Mouse (Mus musculus): Measurements from ENCODE around the gene Rest.

Gene Rest

DNA sequence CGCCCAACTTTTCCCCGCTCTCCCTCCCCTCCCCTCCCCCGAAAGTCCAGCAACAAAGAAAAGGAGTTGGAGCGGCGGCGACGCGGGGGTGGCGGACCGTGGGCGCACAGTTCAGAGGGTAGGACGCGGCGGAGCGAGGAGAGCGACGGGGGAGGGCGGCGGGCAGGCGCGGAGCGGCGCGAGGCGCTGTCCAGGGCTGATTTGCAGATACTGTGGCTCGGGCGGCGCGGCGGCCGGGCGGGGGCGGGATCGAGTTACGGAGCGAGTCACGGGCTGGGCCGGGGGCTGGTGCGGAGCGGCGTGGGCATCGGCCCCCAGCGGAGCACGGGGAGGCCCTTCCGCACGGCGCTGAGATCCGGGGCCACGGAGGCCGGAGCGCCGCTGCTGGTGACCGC is 377 bp downstream of the Rest start:
- no peak for DNase-seq (ENCODE audit: low read depth)

DNA sequence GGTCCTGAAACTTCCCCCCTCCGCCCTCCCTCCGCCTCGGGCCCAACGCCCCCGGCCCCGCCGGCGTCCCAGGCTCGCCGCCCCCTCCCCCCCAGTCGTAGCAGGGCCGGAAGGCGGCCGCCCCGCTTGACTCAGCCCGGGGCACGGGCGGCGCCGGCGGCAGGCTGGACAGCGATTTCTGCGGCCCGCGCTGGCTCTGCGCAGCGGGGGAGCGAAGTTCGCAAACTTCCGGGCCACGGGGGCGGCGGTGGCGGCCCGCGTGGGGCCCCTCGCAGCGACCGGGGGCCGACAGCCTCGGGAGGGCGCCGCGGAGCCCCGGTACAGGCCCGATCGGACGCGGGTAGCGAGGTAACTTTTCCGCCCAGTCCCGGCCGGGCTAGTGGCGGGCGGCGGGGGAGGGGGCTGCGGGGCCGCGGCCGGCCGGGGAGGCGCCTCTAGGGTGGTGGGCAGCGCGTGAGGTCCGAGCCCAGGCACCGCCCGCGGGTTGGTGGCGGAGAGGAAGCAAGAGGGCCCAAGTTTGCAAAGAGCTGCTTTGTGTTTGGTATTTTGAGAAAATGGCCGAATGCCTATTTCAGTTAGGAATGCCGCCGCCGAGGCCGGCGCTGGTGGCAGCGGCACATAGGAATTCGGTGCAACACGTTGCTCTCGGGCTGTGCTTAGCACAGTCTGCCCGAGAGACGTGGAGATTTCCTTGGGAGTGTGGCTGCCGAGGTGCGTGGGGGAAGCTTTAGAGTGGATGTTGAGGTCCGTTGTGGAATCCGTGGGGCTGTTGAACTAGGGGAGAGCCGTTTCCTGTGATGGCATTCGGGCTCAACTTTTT is 985 bp downstream of the Rest start:
- DNase-seq (ENCODE audit: low read depth), result no peak

DNA sequence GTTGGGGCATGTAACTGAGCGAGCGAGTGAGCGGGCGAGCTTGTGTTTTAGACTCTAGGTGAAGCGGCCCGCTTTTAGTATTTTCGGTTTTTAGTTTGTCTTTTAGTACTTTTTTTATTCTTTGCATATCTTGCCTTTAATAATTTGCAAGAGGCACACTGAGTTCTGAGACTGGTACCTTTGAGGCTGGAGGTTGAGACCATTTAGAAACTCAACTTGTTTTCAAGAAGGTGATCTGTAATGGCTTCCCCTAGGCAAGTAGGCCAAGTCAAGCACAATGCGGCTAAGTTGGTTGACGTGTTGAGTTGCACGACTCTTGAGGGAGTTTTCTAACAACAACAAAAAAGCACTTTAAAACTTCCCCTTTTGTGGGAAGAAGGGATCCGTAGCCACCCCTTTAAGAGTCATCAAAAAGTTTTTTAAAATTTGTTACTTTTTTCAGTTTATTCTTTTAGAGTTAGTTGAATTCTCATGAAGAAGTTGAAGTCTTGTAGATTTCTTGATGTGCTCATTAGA is 1.7 kb downstream of the Rest start:
- DNase-seq (ENCODE audit: low read depth), result no peak

DNA sequence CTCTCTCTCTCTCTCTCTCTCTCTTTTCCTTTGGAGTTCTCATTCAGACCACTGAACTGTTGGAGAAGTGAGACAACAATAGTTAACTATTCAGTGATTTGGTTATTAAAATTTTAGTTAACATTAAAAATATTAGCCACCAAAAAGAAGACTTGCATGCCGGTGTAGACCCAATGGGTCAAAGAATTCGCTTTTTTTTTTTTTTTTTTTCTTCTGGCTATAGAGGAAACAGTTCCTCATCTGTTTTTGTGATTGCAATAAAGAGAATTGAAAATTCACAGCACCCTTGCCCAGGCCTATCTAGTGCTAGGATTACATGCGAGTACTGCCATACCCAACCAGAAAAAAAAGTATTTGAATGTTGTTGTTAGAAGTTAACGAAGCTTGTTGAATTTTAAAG is 2.1 kb downstream of the Rest start:
- no peak for DNase-seq (ENCODE audit: low read depth)

DNA sequence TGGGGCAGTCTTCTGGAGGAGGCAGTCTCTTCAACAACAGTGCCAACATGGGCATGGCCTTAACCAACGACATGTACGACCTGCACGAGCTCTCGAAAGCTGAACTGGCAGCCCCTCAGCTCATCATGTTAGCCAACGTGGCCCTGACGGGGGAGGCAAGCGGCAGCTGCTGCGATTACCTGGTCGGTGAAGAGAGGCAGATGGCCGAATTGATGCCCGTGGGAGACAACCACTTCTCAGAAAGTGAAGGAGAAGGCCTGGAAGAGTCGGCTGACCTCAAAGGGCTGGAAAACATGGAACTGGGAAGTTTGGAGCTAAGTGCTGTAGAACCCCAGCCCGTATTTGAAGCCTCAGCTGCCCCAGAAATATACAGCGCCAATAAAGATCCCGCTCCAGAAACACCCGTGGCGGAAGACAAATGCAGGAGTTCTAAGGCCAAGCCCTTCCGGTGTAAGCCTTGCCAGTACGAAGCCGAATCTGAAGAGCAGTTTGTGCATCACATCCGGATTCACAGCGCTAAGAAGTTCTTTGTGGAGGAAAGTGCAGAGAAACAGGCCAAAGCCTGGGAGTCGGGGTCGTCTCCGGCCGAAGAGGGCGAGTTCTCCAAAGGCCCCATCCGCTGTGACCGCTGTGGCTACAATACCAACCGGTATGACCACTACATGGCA is 2.8 kb downstream of the Rest start:
- DNase-seq (ENCODE audit: low read depth), result no peak

DNA sequence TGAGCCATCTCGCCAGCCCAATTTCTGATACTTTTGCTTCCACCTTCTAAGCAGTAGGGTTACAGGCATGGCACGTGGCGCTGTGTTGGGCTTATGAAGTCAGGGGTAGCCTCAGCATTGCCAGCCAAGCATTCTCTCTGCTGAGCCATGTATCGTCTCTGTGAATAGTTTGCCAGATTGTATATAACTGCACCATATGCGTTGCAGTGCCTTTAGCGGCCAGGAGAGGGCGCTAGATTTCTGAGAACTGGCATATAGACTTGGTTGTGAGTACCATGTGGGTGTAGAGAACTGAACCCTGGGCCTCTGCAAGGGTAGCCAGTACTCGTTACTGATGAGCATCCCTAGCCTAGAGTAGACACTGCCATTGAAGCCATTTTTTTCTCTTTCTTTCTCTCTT is 4.1 kb downstream of the Rest start:
- no peak for DNase-seq (ENCODE audit: low read depth)

DNA sequence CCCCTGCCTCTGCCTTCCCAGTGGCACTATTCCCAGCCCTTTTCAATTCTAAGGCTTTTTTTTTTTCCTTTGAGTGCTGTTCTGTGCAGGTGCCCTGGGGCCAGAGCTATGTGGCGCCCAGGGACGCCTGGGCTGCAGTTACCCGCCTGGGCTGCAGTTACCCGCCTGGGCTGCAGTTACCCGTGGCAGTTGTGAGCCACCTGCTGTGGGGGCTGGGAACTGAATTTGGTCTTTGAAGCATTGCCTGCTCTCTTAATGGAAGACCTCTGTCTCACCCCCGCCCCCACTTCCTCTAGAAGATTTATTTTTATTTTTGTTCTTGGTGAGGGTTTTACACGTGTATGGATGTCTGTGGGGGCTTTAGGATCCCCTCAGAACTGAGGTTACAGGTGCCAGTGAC is 7.9 kb downstream of the Rest start:
- no peak for DNase-seq (ENCODE audit: low read depth)

DNA sequence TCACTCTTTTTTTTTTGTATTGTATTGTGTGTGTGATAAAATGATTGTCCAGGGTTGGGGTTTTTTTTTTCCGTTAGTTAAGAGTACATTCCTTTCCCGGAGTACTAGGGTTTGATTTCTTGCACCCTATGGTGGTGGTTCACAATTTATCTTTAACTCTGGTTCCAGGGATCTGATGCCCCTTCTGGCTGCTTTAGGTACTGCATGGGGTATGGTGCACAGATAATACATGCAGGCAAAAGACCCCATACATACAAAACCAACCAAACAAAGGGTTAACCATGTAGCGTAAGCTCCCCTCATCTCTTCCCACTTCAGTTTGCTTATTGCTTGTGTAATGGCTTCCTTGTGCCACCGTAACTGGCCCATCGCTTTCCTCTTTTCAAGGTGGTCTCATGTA is 10.7 kb downstream of the Rest start:
- no peak for DNase-seq (ENCODE audit: low read depth)

DNA sequence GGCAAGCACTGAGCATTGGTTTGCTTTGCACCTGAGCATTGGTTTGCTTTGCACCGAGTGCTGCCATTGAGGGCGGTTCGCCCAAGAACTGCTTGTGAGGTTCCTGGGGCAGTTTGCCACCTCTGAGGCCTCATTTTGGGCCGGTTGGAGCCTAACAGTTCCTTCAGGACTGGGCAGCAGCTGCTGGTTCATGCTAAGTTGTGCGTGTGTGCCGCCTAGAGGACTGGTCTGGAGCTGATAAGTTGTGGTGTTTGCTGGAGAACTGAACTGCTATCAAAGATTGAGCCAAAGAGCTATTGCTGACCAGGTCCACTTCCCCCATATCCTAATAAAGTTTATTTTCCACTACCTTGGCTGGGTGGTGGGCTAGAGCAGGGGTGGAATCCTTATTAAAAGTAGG is 11.9 kb downstream of the Rest start:
- DNase-seq (ENCODE audit: low read depth), result no peak

DNA sequence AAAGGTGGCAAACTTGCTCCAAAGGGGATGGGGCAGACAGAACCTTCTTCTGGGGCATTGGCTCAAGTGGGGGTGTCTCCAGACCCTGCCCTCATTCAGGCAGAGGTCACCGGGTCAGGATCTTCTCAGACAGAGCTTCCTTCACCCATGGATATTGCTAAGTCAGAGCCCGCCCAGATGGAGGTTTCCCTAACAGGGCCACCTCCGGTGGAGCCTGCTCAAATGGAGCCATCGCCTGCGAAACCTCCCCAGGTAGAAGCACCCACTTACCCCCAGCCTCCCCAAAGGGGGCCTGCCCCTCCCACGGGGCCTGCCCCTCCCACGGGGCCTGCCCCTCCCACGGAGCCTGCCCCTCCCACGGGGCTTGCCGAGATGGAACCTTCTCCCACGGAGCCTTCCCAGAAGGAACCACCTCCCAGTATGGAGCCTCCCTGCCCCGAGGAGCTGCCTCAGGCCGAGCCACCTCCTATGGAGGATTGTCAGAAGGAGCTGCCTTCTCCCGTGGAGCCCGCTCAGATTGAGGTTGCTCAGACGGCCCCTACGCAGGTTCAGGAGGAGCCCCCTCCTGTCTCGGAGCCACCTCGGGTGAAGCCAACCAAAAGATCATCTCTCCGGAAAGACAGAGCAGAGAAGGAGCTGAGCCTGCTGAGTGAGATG is 16.4 kb downstream of the Rest start:
- DNase-seq (ENCODE audit: low read depth), result no peak

DNA sequence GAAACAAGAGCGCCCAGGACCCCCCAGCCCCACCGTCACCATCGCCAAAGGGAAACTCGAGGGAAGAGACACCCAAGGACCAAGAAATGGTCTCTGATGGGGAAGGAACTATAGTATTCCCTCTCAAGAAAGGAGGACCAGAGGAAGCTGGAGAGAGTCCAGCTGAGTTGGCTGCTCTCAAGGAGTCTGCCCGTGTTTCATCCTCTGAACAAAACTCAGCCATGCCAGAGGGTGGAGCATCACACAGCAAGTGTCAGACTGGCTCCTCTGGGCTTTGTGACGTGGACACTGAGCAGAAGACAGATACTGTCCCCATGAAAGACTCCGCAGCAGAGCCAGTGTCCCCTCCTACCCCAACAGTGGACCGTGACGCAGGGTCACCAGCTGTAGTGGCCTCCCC is 17.0 kb downstream of the Rest start:
- no peak for DNase-seq (ENCODE audit: low read depth)

DNA sequence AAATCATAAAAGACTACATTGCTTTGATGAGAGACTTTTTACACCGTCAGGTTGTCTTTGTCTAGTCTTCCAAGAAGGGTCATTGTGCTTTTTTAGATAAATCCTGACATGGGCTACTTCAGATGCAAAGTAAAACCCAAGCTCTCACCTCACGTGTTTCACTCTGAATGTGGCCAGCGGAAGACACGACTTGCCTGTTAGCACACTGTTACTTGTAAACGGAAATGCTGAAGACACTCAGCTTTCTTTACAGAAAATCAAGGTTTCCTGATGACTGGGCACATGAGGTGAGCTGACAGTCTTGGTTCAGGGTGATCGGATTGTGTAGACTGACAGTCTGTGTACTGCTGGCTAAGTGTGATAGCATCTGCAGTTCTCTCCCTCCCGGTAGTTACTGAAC is 20.4 kb downstream of the Rest start:
- no peak for DNase-seq (ENCODE audit: low read depth)

DNA sequence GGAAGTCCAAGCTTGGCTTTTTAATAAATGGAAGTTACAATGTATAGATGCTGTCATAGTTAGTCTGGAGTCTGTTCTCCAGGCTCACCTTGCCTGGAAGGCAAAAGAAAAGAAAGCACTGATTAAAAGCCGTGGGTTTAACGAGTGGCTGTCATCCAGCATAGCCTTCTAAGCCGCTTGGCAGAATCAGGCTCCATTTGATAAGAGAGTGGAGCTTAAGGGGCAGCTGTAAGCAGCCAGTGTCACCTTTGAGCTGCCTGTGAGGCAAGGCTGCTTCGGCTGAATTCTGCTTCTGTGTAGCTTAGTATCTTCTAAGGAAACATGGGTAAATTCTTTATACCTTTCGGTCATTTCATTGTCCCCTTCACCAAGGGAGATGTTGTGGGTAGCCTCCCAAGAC is 21.6 kb downstream of the Rest start:
- no peak for DNase-seq (ENCODE audit: low read depth)

DNA sequence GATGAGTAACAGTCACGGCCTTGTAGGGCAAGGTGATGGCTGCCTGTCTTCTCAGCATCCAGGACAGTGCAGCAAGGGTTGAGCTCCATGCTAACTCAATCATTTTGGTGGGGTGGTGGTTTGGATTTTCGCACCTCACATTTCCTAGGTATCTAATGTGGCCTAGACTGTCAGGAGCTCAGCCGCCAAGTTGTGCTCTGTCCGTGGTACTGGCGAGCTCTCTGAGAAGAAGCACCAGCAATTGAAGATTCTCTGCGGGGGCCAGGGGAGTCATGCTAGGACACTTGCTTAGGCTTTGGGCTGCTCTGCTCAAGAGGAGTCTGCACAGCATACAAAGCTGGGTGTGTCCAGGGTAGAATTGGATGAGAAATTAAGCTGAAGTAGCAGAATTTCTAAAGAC is 22.6 kb downstream of the Rest start:
- no peak for DNase-seq (ENCODE audit: low read depth)

DNA sequence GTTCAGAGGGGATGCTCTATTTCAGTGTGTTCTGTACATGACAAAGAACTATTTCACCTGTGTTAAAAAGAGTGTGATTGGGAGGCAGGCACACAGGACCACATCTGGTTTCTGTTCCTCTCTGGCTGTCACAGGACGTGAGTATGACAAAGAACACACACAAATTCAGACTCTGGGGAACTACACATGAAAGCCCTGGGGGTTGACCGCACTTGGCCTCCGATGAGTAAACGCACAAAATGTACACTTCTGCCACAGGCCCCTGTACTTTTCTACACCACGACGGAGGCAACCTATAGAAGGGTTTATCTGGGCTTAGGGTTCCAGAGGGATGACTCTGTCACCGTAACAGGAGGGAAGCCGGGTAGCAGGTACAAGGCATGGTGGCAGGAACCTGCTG is 24.4 kb downstream of the Rest start:
- DNase-seq (ENCODE audit: low read depth), result no peak

DNA sequence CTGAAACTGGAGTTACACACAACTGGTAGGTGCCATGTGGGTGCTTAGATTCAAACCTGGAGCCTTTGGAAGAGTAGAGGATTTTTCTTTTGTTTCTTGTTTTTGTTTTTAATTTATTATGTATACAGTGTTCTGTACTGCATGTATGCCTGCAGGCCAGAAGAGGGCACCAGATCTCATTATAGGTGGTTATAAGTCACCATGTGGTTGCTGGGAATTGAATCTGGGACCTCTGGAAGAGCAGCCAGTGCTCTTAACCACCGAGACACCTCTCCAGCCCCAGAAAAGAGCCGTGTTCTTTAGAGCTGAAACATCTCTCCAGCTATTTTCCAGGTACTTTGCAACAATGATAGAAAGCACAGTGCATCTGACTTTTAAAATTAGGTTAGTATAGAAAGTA is 25.3 kb downstream of the Rest start:
- DNase-seq (ENCODE audit: low read depth), result no peak

DNA sequence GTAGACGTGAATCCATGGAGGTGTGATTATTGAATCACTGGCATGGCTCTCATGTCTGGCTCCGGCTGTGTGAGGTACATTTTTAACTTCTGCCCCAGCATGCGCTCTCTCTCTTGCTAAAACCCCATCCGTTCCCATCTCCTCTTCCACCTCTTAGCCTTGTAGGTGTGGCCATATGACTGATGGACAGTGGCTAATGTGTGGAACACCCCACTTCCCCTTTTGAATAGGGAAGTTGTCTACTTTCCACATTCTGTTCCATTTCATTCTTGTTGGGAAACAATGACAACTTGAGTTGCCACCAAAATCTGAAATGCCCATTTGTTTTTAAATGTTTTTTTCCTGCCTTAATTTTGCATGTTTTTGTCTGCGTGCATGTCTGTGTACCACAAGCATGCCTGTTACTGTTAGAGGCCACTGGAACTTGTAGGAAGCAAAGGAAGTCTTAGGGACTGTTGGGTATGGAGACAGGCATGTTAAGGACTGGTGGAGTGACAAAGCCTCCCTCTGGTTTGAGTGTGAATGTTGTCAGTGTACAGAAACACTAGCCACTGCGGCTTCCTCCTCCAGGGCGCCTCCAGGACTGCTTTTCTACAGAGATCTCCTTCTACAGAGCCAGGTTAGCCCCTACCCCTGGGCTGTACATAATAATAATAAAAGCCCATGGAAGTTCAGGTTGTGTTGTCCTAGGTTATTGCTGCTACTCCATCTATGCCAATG is 27.7 kb downstream of the Rest start:
- no peak for DNase-seq (ENCODE audit: low read depth)

DNA sequence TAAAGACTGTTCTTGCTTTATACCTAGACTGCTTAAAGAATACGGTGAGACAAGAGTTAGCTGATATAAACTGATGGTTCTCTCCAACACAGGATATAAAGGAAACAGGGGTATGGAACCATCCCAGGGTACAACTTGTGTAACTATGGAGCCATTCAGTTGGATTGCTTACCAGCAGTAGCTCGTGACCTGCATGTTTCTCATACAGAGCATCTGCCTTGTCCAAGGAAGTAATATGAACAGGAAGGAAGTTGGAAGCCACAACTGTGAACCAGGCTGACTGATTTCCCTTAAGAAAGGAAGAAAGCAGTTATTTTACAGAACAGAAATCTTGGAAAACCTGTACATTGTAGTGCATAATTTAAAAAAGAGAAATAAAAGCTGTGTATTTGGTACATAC is 34.2 kb downstream of the Rest start:
- DNase-seq (ENCODE audit: low read depth), result no peak

DNA sequence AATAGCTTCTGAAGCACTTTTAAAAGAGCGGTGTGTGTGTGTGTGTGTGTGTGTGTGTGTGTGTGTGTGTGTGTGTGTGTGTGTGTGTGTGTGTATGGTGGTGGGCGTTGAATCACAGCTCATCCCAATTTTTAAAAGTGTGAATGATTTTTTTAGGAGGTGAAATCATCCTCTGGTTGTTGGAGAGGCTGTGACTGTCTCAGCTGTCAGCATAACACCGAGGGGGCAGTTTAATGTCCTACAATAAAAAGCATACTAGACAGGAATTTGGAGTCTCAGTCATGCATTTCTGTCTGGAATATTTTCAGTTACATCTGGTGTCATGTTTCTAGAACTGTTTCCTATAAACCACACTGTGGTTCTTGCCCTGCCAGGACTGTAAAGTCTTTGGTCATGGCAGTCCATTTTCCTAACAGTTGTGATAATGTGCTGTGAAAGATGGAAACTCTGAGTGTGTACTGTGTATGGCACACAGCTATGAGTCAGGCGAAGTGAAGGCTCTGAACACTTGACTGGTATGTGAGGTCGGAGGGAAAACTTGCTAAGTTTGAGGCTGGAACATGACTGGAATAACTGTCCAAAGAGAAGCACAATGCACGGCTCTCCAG is 36.1 kb downstream of the Rest start:
- DNase-seq (ENCODE audit: low read depth), result no peak

DNA sequence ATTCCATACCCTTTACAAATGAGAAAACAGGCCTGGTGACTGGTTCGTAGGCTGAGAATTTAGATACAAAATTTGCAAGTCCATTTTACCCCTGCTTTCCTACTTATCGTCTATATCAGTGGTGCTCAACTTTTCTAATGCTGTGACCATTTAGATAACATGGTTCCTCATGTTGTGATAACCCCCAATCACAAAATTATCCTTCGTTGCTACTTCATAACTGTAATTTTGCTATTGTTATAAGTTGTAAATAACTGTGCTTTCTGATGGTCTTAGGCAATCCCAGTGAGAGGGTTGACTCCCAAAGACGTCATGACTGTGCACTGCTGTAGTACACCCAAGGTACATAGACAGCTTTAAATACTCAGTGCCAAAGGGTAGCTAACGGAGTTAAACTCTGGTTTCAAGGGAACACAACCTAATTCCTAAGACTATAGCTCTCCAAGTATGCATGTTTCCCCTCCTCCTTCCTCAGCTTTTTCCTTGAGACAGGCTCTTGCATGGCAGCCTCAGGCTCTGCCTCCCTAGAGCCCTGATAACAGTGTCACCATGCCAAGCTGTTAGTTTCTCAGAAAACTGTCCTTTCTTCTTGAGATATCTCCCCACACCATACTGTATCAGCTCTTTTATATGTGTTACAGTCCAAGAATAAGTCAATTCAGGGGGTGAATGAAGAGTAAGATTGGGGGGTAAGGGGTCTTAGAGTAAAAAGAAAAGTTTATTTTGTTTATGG is 42.7 kb downstream of the Rest start:
- no peak for DNase-seq (ENCODE audit: low read depth)
